Mouse (Mus musculus): ENCODE data around the gene Mars.

Mars gene

GRCm38 (mm10) chr10:127255625-127256345 lies 55.8 kb downstream of the Mars start:
- no peak for DNase-seq

DNA sequence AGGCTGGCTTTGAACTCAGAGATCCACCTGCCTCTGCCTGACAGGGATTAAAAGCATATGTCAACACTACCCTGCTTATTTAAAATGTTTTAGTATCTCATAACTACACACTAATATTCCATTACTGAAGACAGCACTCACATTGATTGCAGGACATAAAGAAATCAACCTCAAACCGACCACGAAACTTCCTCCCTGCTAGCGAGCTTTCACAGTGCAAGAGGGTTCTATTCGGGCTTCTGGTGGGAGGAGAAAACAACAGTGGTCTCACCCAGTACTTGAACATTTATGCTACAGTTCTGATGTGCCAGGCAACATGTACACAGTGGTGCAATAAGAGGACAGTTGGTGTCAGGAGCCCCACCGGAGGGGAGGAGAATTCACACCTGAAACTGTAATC lies 60.8 kb downstream of the Mars start:
- no peak for DNase-seq

All from right cerebral cortex, postnatal 25 days (tissue).